Mouse (Mus musculus) forebrain, embryonic 14.5 days (tissue): ENCODE measurements around the gene Prune1. TPM values are rescaled to one million over a fixed set of nuclear protein-coding genes. Genes with fewer than 3 reads are reported as not detected.
A peak's percentile ranks its signal among the peaks of the same experiment; 100 is the strongest.

Experiments
- ATAC-seq: fragments of 200-750 bp; cut with Nextera tagmentation; 2 replicates; pipeline ENCODE4 v1.8.0; 2017; ENCODE audit warnings: mild to moderate bottlenecking, moderate library complexity
- DNase-seq: peaks from one replicate; pipeline ENCODE4 v3.0.0-alpha.2; 2015; ENCODE audit warnings: low spot score
- H3K27ac ChIP-seq: fragments of 300-500 bp; sonication (generic); 2 replicates; pipeline ENCODE4 v1.5.1; 2014; ENCODE audit warnings: low read depth, mild to moderate bottlenecking, control low read depth, low read length, moderate library complexity
- H3K27me3 ChIP-seq: fragments of 300-500 bp; sonication (generic); replicated peaks from 2 replicates; pipeline ENCODE4 v1.6.1; 2014; ENCODE audit warnings: low read length, control low read depth, mixed read lengths; ENCODE audit not compliant: control insufficient read depth, insufficient read depth
- H3K36me3 ChIP-seq: fragments of 300-500 bp; sonication (generic); 2 replicates; pipeline ENCODE4 v1.6.1; 2014; ENCODE audit warnings: low read length, control low read depth; ENCODE audit not compliant: control insufficient read depth, insufficient read depth
- H3K4me1 ChIP-seq: fragments of 300-500 bp; sonication (generic); 2 replicates; pipeline ENCODE4 v1.6.1; 2014; ENCODE audit warnings: antibody characterized with exemption, low read length, control low read depth; ENCODE audit not compliant: control insufficient read depth, insufficient read depth
- H3K4me2 ChIP-seq: fragments of 300-500 bp; sonication (generic); 2 replicates; pipeline ENCODE4 v1.6.1; 2014; ENCODE audit warnings: mild to moderate bottlenecking, control low read depth, low read length
- H3K4me3 ChIP-seq: fragments of 300-500 bp; sonication (generic); 2 replicates; pipeline ENCODE4 v1.5.1; 2014; ENCODE audit warnings: low read depth, low read length, control low read depth
- H3K9ac ChIP-seq: fragments of 300-500 bp; sonication (generic); 2 replicates; pipeline ENCODE4 v1.6.1; 2014; ENCODE audit warnings: mild to moderate bottlenecking, low read length, control low read depth, moderate library complexity
- H3K9me3 ChIP-seq: fragments of 300-500 bp; sonication (generic); replicated peaks from 2 replicates; pipeline ENCODE4 v1.6.1; 2016; ENCODE audit warnings: low read length, control low read depth, mixed read lengths; ENCODE audit not compliant: control insufficient read depth
- WGBS: fragments of 180-500 bp; shearing (Covaris S2); extraction: QIAGEN DNeasy Blood & Tissue Kit; methylation state at CpG from one replicate; pipeline ENCODE4 v1.1.7; 2014; 5-methylcytosine and 5-hydroxymethylcytosine counted together
- polyA plus RNA-seq: library from polyadenylated mRNA; unstranded; fragments of >200 nt; fragmentation: Nextera tagmentation; extraction: Ambion mirVana; gene quantifications from 2 replicates; pipeline ENCODE4 v1.2.1, GENCODE M21; 2014

The Prune1 gene
- polyA plus RNA-seq, 1 experiment from 2014 or later = 40.7 TPM

DNA sequence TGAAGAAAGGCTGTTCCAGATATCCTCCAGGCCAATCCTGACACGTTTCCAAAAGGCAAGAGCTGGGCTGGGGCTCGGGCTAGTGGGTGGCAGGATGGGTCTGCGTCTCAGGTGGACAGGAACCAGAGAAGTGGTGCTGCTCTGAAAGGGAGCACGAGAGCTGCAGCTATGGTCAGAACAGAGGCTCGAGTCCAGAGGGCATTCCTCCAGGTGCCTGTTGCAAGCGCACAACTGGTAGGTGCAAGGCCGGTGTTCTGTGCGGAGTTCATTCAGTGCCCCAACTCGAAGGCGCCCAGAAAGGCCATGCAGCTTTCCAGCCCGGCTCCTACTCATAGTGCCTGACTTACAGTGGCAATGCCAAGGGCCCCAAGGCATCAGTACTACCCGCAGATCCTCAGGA, 41.9 kb downstream of the Prune1 start:
- Histone ChIP-seq H3K9me3 (no peaks in the 10 kb centered on the region), H3K27ac (no peak overlapping the region), H3K4me1 (no peaks in the 10 kb centered on the region), H3K36me3 (peaks cover 40% of the 10 kb centered on the region), H3K9ac (no peak overlapping the region), H3K4me2 (no peak overlapping the region), H3K27me3 (no peaks in the 10 kb centered on the region), H3K4me3 (no peak overlapping the region)
- WGBS = 84% methylated on average over 12 of the region's 12 CpGs
- DNase-seq (no peak), ATAC-seq (no peak)

DNA sequence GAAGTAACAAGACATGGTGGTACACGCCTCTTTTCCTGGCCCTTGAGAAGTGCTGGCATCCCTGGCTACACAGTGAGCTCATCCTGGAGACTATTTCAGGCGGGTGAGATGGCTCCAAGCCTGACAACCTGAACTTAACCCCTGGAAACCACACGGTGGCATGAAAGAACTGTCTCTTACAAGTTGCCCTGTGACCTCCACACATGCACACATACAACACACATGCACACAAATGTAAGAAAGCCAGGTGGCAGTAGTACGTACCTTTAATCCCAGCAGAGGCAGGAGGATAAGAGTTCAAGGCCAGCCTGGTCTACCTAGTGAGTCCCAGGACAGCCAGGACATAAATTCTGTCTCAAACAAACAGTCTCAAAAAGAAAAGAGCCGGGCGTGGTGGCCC, 42.9 kb downstream of the Prune1 start:
- Histone ChIP-seq H3K4me3 (no peak overlapping the region), H3K9me3 (no peaks in the 10 kb centered on the region), H3K4me1 (no peaks in the 10 kb centered on the region), H3K27me3 (no peaks in the 10 kb centered on the region), H3K27ac (no peak overlapping the region), H3K4me2 (no peak overlapping the region), H3K36me3 (peaks cover 49% of the 10 kb centered on the region), H3K9ac (no peak overlapping the region)
- WGBS = 88% methylated on average over 6 of the region's 6 CpGs
- ATAC-seq = no peak
- DNase-seq = no peak

DNA sequence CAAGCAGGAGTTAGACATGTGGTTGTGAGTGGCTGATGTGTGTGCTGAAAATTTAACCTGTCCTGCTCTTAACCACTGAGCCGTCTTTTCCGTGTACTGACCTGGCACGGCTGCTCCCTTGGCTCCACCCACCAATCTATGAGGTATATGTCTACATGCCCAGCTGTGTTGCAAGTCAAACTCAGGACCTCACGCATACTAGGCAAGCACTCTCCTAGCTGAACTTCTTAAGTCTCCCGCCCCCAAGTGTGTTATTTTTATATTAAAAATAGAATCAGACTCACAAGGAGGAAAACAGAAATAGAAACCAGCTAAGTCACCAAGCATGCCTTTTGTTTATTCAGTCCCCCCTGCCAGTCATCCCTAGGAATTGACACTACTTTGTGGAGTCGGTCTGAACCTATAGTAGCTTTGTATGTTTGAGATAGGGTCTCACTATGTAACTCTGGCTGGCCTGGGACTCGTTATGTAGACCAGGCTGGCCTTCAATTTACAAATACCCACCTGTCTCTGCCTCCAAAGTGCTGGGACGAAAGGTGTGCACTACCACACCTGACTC, 44.3 kb downstream of the Prune1 start:
- 91% methylated on average over 8 of the region's 8 CpGs for WGBS
- H3K36me3 ChIP-seq = peaks cover 62% of the 10 kb centered on the region

DNA sequence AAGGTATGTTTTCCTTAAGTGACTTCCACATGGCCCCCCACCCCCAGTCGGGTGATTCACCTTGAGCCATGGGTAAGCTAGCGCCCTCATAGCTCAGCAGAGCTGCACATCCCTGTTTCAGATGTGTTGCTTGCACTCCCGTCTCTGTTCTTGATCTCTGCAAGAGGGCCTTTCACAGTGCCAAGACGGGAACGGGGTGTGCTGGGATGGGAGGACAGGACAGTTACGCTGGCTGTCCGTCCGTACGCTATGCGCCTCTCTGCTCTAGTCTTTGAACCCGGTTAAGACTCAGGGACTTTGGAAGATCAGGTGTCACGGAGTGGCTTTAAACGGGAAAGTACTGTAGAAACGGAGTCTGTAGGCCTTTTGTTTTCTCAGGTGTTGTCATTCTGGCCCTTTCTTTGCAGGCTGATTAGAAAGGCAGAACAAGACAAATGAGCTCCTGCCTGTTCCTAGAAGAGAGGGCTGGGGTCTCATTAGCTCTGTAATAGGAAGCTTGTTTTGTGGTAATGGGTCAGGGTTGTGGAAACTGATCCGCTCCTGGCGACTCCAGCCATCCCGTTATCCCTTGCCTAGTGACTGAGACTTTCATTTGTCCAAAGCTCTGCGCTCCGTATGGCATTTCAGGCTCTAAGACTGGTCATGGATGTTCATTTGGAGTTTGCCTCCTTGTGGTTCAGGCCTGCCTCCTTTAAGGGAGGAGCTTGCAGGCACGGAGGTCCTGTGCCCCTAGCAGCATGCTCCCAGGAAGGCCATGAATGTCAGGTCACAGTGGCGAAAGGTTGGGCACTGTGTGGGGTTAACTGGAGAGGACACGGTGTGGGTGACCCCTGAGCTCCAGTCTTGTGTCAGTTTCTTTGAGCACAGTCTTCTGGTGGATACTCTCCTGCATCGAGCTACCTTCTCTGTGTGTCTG, 46.2 kb downstream of the Prune1 start:
- ATAC-seq (no peak), DNase-seq (no peak)
- Histone ChIP-seq H3K27me3 (no peaks in the 10 kb centered on the region), H3K4me2 (no peak overlapping the region), H3K9ac (no peak overlapping the region), H3K36me3 (peaks cover 70% of the 10 kb centered on the region), H3K9me3 (no peaks in the 10 kb centered on the region), H3K4me3 (no peak overlapping the region), H3K4me1 (peaks cover 12% of the 10 kb centered on the region), H3K27ac (no peak overlapping the region)
- 54% methylated on average over 23 of the region's 23 CpGs for WGBS

More for the DNA sequence above, 44.3 kb downstream of the Prune1 start:
- no peak overlapping the region for H3K4me2 ChIP-seq
- no peak overlapping the region for H3K27ac ChIP-seq
- no peaks in the 10 kb centered on the region for H3K9me3 ChIP-seq
- H3K27me3 ChIP-seq = no peaks in the 10 kb centered on the region
- H3K4me1 ChIP-seq = no peaks in the 10 kb centered on the region
- H3K9ac ChIP-seq = no peak overlapping the region
- no peak overlapping the region for H3K4me3 ChIP-seq
- DNase-seq (no peak), ATAC-seq (no peak; the same call in 1 of the 2 replicates)

DNA sequence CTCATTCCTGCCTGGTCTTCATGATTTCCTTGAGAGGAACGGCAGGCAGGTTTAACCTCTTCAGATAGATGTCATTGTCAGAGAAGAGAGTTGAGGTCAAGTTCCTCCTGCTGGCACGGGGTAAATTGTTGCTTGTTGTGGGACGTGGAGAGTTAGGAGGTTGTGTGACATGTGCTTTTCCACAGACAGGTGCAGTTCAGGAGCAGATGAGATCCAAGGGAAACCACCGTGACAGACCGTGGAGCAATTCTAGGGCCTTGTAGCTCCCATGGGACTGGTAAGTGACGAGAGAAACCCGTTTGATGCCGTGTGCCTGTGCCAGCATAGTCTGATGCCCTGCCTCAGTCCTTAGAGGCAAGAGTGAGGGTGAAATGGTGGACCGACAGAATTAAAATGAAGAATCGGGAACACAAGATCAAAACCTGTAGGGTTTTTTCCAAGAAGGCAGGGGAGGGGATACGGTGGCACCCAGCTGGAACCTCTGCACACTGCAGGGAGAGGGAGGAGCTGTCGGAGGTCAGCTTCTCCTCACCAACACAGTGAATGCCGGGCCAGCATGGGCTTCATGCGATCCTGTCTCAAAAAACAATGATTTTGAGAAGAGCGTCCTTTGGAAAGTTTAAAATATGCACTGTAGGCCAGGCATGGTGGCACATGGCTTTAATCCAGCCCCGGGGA, 48.4 kb downstream of the Prune1 start:
- peaks cover 19% of the 10 kb centered on the region for H3K4me1 ChIP-seq
- no peak for ATAC-seq
- no peak for DNase-seq
- H3K4me3 ChIP-seq = no peak overlapping the region
- H3K27me3 ChIP-seq = no peaks in the 10 kb centered on the region
- H3K9me3 ChIP-seq = no peaks in the 10 kb centered on the region
- peaks cover 67% of the 10 kb centered on the region for H3K36me3 ChIP-seq
- H3K9ac ChIP-seq = no peak overlapping the region
- WGBS = 92% methylated on average over 16 of the region's 16 CpGs
- H3K4me2 ChIP-seq = no peak overlapping the region
- no peak overlapping the region for H3K27ac ChIP-seq

DNA sequence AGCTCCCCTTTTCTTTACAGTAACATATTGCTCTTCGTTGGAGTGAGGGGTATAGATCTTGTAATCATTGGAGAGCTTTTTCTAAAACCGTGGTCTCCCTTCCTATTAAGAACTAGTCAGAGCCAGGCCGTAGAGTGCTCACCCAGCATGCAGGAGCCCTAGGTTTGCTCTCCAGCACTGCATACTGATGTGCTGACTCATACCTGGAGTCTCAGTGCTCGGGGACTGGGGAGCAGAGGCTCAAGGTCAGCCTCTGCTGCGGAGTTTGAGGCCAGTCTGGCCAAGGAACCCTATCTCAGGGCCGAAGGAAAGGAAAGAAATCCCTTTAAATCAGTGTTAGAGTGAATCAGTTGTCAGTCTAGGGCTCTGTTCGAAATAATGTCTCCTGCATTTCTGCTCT, 49.1 kb downstream of the Prune1 start:
- no peaks in the 10 kb centered on the region for H3K27me3 ChIP-seq
- peaks cover 19% of the 10 kb centered on the region for H3K4me1 ChIP-seq
- WGBS = 92% methylated on average over 7 of the region's 7 CpGs
- DNase-seq (no peak), ATAC-seq (no peak)
- no peak overlapping the region for H3K9ac ChIP-seq
- peaks cover 61% of the 10 kb centered on the region for H3K36me3 ChIP-seq
- H3K27ac ChIP-seq = no peak overlapping the region
- no peaks in the 10 kb centered on the region for H3K9me3 ChIP-seq
- H3K4me3 ChIP-seq = no peak overlapping the region
- no peak overlapping the region for H3K4me2 ChIP-seq

DNA sequence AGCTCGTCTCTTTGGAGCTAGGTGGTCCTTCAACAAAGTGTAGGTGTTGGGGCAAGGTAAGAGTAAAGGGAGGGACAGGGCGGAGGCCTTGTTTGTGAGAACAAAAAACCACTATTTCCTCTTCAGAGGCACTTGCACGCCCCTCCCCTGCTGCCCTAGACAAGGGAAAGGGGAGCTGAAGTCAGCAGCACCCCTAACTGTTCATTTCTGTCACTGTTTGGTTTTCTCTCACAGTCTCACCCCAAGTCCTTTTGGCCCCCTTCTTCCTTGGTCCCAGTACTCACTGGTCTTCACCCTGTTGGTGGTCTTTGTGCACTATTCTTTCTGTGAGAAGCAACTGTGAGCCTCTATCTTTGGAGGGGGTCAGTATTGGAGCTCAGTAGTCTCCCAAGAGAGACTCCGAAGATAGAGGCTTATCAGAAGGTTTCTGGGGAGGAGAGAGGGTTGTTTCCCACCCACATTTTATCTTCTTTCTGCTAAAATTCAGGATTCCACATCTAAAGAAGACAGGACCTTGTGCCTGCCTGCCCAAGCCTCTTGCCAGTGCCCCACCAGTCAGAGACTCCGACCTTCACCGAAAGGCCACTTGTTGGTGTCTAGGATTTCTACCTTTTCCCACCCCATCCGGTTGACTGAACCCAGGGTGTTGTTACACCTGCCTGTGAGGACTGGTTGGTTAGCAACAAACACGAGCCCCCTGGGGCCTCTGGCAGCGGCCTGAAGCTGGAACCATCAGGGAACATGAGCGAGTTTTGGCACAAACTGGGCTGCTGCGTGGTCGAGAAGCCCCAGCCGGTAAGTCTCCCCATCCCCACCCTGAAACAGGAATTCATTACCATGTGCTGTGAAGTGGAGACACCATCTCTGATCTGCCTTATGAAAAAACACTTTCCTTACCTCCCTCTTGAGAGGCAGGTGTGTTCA, 50.3 kb downstream of the Prune1 start, which contains the start of gene Mllt11:
TSS of gene Mllt11 (minus strand) at position 874 of the 924 bp plus-strand sequence.
- DNase-seq (no peak), ATAC-seq (no peak)
- Histone ChIP-seq H3K4me2 (peak within 1 kb of the TSS; percentile 86), H3K4me3 (peak within 1 kb of the TSS; percentile 89), H3K27me3 (no peaks in the 10 kb centered on the region), H3K9me3 (no peaks in the 10 kb centered on the region), H3K9ac (peak within 1 kb of the TSS; percentile 91), H3K4me1 (peaks cover 22% of the 10 kb centered on the region), H3K36me3 (peaks cover 50% of the 10 kb centered on the region), H3K27ac (peak within 1 kb of the TSS; percentile 98)
- 72% methylated on average over 13 of the region's 13 CpGs for WGBS
